Mouse (Mus musculus) lung, postnatal 0 days (tissue): ENCODE measurements around the gene Mtmr12.

Experiments
- CTCF ChIP-seq: IDR thresholded peaks from 2 replicates; pipeline ENCODE4 v1.5.1; 2016; ENCODE audit warnings: antibody characterized with exemption, mild to moderate bottlenecking
- EP300 ChIP-seq: IDR thresholded peaks from 2 replicates; pipeline ENCODE4 v1.6.1; 2016; ENCODE audit warnings: antibody characterized with exemption, mild to moderate bottlenecking, control low read depth

DNA sequence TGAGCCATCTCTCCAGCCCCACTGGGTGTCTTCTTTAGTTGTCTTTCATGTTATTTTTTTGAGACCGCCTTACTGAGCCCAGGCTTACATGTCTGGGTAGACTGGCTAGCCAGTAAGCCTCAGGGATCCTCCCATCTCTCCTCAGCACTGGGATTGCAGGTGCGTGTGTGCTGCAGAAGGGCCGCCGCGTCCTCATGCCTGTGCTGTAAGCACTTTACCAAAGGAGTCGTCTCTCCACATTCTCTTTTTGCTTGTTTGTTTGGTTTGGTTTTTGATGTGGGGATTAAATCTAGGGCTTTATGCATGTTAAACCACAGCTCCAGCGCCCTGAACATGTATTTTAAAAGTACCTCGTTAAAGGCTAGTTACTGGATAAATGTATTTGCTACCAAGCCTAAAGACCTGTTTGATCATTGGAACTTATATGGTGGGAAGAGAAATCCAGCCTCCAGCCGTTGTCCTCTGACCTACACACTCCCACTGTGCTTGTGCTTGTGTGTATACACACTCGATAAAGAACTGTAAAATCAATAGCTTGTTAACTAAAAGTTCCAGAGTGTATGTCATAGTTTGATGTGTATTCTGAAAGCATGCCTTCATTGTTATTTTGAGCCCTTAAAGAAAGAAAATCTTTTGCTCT, 24.9 kb downstream of the Mtmr12 start:
- TF ChIP-seq EP300 (no peak), CTCF (no peak)
